Mouse (Mus musculus) megakaryocyte, adult 5-6 weeks (primary cell): ENCODE measurements around the gene Tmprss6. TPM values are rescaled to one million over a fixed set of nuclear protein-coding genes. Genes with fewer than 3 reads are reported as not detected.

ENCODE experiments used
- total RNA-seq, 2 experiments: library from RNA; stranded (forward) in 1 of 2; stranded (reverse) in 1 of 2; fragments of 153-499, 151-499 nt in 1 of 2; fragments of 221-1000, 200-1000 nt in 1 of 2; gene quantifications; 2 replicates each; pipeline versions ENCODE4 v1.2.3 to v1.2.4; 2015 to 2017

Gene Tmprss6
- total RNA-seq, 2 experiments from 2014 or later: not detected

Other genes with a start within 250 kb of the Tmprss6 start
- gene Ncf4, start 223.8 kb downstream of the Tmprss6 start, total RNA-seq (2015): 367 and 392 TPM in 2 replicates
- 250 and 266 TPM in 2 replicates for gene Ncf4, start 223.8 kb downstream of the Tmprss6 start, total RNA-seq (2017)
- 34.0 and 38.5 TPM in 2 replicates for gene Csf2rb2, start 162.9 kb downstream of the Tmprss6 start, total RNA-seq (2015)
- gene Csf2rb2, start 162.9 kb downstream of the Tmprss6 start, total RNA-seq (2017): 8.2 and 12.2 TPM in 2 replicates
- gene Csf2rb, start 142.9 kb downstream of the Tmprss6 start, total RNA-seq (2015): 149 and 170 TPM in 2 replicates
- gene Csf2rb, start 142.9 kb downstream of the Tmprss6 start, total RNA-seq (2017): 140 and 184 TPM in 2 replicates
- not detected in 2 replicates for gene Tex33, start 72.7 kb downstream of the Tmprss6 start, total RNA-seq (2015)
- not detected in 2 replicates for gene Tex33, start 72.7 kb downstream of the Tmprss6 start, total RNA-seq (2017)
- 9.8 and 10.4 TPM in 2 replicates for gene Tst, start 62.7 kb downstream of the Tmprss6 start, total RNA-seq (2015)
- gene Tst, start 62.7 kb downstream of the Tmprss6 start, total RNA-seq (2017): 3.3 and 8.8 TPM in 2 replicates
- 3.8 and 5.9 TPM in 2 replicates for gene Mpst, start 62.2 kb downstream of the Tmprss6 start, total RNA-seq (2015)
- 12.9 and 24.2 TPM in 2 replicates for gene Mpst, start 62.2 kb downstream of the Tmprss6 start, total RNA-seq (2017)
- 8.7 and 9.5 TPM in 2 replicates for gene Kctd17, start 40.1 kb downstream of the Tmprss6 start, total RNA-seq (2015)
- gene Kctd17, start 40.1 kb downstream of the Tmprss6 start, total RNA-seq (2017): 5.2 and 9.6 TPM in 2 replicates
- 7.0 and 10.5 TPM in 2 replicates for gene Il2rb, start 26.6 kb upstream of the Tmprss6 start, total RNA-seq (2015)
- gene Il2rb, start 26.6 kb upstream of the Tmprss6 start, total RNA-seq (2017): 5.4 and 9.4 TPM in 2 replicates
- gene C1qtnf6, start 62.8 kb upstream of the Tmprss6 start, total RNA-seq (2015): 2.4 and 2.7 TPM in 2 replicates
- 0.89 TPM in 1 of 2 replicates, not detected in the other for gene C1qtnf6, start 62.8 kb upstream of the Tmprss6 start, total RNA-seq (2017)
- gene Sstr3, start 76.1 kb upstream of the Tmprss6 start, total RNA-seq (2015): 0.02 TPM in 1 of 2 replicates, not detected in the other
- not detected in 2 replicates for gene Sstr3, start 76.1 kb upstream of the Tmprss6 start, total RNA-seq (2017)
- 581 and 637 TPM in 2 replicates for gene Rac2, start 104.1 kb upstream of the Tmprss6 start, total RNA-seq (2015)
- 416 and 453 TPM in 2 replicates for gene Rac2, start 104.1 kb upstream of the Tmprss6 start, total RNA-seq (2017)
- 137 and 141 TPM in 2 replicates for gene Cyth4, start 128.4 kb upstream of the Tmprss6 start, total RNA-seq (2015)
- gene Cyth4, start 128.4 kb upstream of the Tmprss6 start, total RNA-seq (2017): 263 and 285 TPM in 2 replicates